Mouse (Mus musculus) cortical plate, adult 2 months (tissue): Measurements from ENCODE around the gene Dpp7.

Experiments
- CTCF ChIP-seq: fragments of 200-500 bp; IDR thresholded peaks from 2 replicates; pipeline ENCODE4 v1.5.1; 2011; ENCODE audit warnings: mild to moderate bottlenecking, control low read depth, low read length; ENCODE audit not compliant: insufficient read depth; ENCODE audit errors: extremely low read depth
- POLR2A ChIP-seq: fragments of 200-500 bp; IDR thresholded peaks from 2 replicates; pipeline ENCODE4 v1.6.1; 2011; ENCODE audit warnings: mild to moderate bottlenecking, low read length, control low read depth; ENCODE audit not compliant: insufficient read depth; ENCODE audit errors: extremely low read depth

- TF ChIP-seq POLR2A (no peak), CTCF (no peak)
These were observed 36.1 kb downstream of the Dpp7 start for GRCm38 (mm10) chr2:25320084-25320483.
